Mouse (Mus musculus): ENCODE measurements around the gene Pisd. TPM values are rescaled to one million over a fixed set of nuclear protein-coding genes. Genes with fewer than 3 reads are reported as not detected.
"Not testable (repeated sequence)": the region's sequence is repeated elsewhere in the genome, so short reads cannot be mapped to it uniquely, and the experiment has no call there.

Pisd gene
- total RNA-seq, 2 experiments from 2014 or later: 4.3 to 6.0 TPM

- no peak for ATAC-seq (replicated peaks; ENCODE audit: low FRiP score, poor library complexity, severe bottlenecking)
Observed at GRCm38 (mm10) chr5:32747650-32748375, 37.6 kb downstream of the Pisd start.

DNA sequence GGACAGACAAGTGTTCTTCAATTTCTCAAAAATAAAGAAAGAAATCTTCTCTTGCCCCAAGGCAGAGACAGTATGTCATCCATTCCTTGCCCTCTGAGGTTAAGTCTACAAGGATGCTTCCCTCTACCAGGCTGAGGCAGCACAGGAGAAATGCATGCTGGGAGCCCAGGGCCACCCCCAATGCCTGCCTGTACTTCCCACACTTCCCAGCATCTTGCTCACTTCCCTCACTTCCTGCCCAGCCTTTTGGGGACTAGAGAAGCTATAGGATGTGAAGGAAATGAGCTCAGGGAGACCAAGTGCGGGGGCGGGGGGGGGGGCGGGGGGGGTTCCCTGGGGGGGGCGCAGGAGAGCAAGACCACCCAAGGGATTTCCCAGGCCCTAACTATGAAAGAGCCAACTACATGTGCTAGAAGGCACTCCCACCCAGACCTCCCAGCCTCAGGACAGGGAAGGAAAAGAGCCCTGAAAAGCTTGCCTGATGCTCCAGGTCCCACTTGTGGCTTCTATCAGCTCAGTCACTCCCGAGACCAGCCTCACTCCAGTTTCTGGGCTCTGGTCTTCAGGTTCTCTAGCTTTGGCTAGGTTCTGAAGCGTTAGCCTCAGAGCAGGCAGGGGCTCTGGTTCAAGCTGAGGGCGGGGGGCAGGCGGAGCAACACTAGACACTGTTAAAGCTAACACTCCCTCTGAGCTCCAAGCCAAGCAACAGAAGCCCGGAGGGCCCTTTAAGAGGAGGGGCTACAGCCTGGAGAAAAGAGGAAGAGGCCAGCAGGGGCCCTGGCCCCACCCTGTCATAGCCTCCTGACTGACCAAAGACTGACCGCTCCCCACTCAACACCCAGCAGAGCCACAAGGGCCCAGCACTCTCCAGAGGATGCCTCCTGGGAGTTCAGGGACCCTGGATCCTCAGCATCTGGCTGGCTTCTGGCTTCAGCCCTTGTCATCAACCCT, 39.5 kb downstream of the Pisd start:
- no peak for ATAC-seq (replicated peaks; ENCODE audit: low FRiP score, poor library complexity, severe bottlenecking)

DNA sequence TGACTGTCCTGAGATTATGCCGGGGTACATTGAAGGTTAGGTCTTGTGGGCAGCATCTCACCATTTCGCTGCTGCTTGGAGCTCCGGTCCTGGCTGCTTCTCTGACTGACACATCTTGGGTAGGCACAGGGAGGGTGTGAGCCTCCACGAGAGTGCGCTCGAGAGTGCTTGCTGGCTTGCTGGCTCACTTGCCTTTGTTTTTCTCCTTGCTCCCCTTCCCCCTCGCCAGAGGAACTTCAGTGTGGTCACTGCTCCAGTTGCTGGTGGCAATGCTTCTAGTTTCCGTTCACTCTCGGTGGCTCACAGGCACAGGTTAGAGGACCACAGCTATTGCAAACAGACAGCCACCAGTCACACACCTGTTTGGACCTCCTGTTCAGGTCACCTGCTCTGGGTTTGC, 43.3 kb downstream of the Pisd start:
- ATAC-seq (replicated peaks; ENCODE audit: low FRiP score, poor library complexity, severe bottlenecking): no peak

- ATAC-seq (replicated peaks; ENCODE audit: low FRiP score, poor library complexity, severe bottlenecking): 0 out of 2 replicates have a peak, but pooled peaks have one; percentile 29
Observed at GRCm38 (mm10) chr5:32741377-32741776, 44.1 kb downstream of the Pisd start.

- ATAC-seq (replicated peaks; ENCODE audit: low FRiP score, poor library complexity, severe bottlenecking): not testable (repeated sequence)
Observed at GRCm38 (mm10) chr5:32740850-32741249, 44.6 kb downstream of the Pisd start.

GRCm38 (mm10) chr5:32740138-32740537, 45.3 kb downstream of the Pisd start:
- no peak for ATAC-seq (replicated peaks; ENCODE audit: low FRiP score, poor library complexity, severe bottlenecking)

DNA sequence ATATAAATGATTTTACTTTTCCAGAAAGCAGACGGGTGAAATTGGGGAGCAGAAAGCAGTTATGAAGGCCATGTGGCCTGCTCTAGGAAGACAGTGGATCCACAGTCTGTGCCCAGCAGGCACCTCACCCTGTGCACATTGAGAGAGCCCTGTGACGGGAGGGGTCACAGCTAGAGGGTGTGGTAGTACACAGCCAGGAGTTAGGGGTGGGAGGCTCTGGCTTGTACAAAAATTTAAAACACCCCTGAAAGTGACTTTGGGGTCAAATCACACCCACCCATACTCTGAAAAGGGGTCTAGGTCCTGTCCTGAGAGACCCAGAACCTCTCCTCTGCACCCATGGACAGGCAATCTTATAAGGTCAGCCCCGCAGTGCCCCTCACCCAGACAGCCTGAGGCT, 48.7 kb downstream of the Pisd start:
- peak; percentile 25; the same call in 1 of the 2 replicates for ATAC-seq (replicated peaks; ENCODE audit: low FRiP score, poor library complexity, severe bottlenecking)

GRCm38 (mm10) chr5:32735779-32736178, 49.7 kb downstream of the Pisd start:
- ATAC-seq (replicated peaks; ENCODE audit: low FRiP score, poor library complexity, severe bottlenecking): no peak

- peak; percentile 61 for ATAC-seq (replicated peaks; ENCODE audit: low FRiP score, poor library complexity, severe bottlenecking)
Observed at GRCm38 (mm10) chr5:32733892-32734291, 51.6 kb downstream of the Pisd start.

GRCm38 (mm10) chr5:32728851-32729250, 56.6 kb downstream of the Pisd start:
- ATAC-seq (replicated peaks; ENCODE audit: low FRiP score, poor library complexity, severe bottlenecking): 0 out of 2 replicates have a peak, but pooled peaks have one; percentile 50

DNA sequence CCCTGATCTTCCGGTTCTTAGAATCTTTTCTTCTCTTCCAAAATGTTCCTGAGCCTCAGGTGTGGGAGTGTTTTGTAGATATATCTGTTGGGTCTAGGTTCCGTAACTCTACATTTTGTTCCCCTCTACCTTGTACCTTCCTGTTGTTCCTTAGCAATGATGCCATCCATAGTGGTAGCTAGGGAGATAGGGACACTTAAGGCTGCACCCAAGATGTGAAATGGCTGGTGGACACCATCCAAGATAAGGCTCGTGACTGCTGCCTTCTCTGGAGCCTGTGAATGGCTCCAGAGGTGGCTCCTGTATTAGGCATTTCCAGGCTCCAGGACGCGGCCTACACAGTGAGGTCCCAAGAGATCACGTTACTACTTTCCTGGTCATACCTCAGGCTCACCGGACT, 57.1 kb downstream of the Pisd start:
- ATAC-seq (replicated peaks; ENCODE audit: low FRiP score, poor library complexity, severe bottlenecking): no peak

DNA sequence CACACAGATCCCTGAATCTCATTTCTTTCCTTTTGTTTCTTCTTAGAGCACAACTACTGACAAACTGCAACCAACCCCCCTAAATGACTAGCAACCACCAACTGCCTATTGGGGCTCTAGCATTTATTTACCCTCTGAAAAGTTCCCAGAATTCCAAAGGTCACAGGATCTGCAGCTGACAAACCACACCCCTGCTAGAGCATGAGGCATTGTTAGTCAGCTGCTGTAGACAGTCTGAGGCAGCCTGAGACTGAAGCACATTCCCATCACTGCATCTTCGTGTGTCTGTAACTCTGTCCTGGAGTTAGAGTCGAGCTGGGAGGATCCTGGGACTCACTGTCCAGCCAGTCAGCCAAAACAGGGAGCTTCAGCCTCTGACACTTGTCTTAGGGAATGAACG, 60.0 kb downstream of the Pisd start:
- not testable (repeated sequence) for ATAC-seq (replicated peaks; ENCODE audit: low FRiP score, poor library complexity, severe bottlenecking)

DNA sequence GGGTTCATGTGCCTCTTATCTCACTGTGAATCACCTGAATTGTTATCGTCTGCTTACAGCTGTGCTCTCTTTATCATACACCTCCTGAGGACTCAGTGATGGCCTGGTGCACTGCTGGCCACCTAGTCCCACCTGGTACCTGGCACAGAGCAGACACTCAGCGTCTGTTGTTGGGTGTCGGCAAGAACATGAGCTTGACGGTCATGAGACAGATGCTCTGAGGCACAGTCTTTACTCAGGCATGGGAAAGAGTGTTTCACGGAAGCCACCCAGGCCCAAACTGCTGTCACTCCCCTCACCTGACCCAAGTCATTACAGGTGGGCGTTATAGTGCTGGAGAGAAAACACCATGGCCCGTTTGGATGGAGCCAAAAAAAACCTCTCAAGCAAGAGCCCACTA, 61.5 kb downstream of the Pisd start:
- no peak for ATAC-seq (replicated peaks; ENCODE audit: low FRiP score, poor library complexity, severe bottlenecking)

GRCm38 (mm10) chr5:32722711-32723110, 62.7 kb downstream of the Pisd start:
- 0 out of 2 replicates have a peak, but pooled peaks have one; percentile 50 for ATAC-seq (replicated peaks; ENCODE audit: low FRiP score, poor library complexity, severe bottlenecking)

DNA sequence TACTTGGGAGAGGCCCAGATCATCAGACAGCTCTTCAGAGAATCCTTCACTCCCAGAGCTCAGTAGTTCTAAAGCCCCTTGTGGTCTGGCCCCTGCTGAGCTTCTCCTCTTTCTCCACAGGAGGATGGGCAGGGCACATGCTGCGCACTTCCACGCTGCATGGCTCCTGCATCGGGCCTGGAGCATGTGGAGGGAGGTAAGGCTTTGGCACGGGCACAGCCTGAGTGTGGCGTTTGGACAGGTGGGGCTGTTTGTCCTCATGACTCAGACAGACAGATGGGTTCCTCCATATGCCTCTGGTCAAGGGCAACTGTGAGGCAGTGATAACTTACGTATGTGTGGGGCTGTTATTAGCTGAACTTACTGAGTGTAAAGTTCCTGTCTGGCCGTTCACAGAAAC, 63.2 kb downstream of the Pisd start:
- no peak for ATAC-seq (replicated peaks; ENCODE audit: low FRiP score, poor library complexity, severe bottlenecking)

DNA sequence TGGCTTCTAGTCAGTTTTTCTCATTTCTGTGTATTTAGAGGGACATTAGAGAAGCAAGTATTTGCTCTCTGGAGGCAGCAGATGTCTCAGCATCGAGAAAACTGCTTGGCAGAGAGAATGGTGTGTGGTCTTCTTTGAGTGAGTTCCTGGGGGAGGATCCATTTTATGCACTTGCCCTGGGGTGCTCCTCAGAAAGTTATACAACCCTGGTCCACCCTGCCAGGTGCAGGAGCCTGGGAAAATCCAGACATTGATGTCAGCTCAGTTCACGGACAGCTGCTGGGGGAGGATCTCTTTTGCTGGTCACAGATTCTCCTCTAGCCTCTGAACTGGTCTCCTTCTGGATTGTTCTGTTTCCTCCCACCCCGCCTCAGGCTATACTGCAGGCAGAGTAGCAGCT, 64.1 kb downstream of the Pisd start:
- no peak for ATAC-seq (replicated peaks; ENCODE audit: low FRiP score, poor library complexity, severe bottlenecking)

DNA sequence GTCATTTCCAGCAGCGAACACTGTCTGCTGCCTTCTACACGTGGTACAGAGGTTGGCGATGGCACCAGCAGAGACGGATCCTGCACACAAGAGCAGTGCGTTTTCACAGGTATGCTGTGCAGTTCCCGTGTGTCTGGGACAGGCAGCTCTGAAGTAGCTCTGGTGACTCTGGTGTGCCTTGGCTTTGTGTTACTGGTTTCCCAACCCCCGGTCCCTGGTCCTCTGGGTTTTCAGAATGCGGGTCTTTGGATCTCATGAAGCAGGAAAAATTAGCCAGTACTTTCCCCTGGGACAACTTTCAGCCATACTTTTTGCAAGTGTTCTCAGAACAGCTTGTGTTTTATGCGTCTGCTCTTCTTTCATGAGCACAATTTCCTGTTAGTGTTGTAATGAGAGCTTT, 65.0 kb downstream of the Pisd start:
- ATAC-seq (replicated peaks; ENCODE audit: low FRiP score, poor library complexity, severe bottlenecking): no peak

DNA sequence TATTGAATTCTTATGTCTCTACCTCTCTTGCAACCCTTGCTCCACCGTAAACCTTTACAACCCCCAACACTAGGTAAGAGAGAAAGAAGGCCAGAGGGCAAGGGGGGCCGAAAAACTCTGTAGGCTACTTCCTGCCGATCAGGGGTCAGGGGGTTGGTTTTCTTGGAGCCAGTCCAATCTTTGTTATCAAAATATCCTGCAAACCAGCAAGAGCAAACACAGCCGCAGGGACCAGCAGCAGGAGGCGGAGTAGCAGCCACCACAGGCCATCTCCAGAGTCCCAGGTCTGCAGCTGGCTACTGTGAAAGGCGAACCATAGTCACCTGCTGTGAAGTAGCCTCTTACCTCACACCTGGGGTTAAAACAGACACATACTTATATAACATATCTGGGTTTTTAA, 66.5 kb downstream of the Pisd start:
- no peak for ATAC-seq (replicated peaks; ENCODE audit: low FRiP score, poor library complexity, severe bottlenecking)

DNA sequence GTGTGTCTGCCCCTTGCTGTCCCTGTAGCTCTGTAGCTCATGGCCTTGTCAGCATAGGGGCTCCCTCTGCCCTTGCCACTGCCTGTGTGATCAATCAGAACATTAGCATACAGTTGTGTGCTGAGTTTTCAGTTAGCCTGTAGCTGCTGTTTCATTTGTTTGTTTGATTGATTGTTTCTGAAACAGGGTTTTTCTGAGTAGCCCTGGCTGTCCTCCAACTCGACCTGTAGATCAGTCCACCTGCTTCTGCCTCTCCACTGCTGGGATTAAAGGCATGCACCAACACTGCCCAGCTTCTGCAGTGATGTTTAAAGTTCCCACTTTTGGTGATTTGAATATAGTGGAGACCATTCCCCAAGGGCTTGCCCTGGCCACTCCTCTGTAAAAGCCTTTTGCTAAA, 67.7 kb downstream of the Pisd start:
- ATAC-seq (replicated peaks; ENCODE audit: low FRiP score, poor library complexity, severe bottlenecking): no peak

- ATAC-seq (replicated peaks; ENCODE audit: low FRiP score, poor library complexity, severe bottlenecking): peak; percentile 99
Observed at GRCm38 (mm10) chr5:32713703-32714467, 71.6 kb downstream of the Pisd start.

Data from erythroblast, adult 5-6 weeks (primary cell).